Mouse (Mus musculus) G1E (cell line): ENCODE data around the gene Sectm1a. TPM values are rescaled to one million over a fixed set of nuclear protein-coding genes. Genes with fewer than 3 reads are reported as not detected.
"Not testable (repeated sequence)": the region's sequence is repeated elsewhere in the genome, so short reads cannot be mapped to it uniquely, and the experiment has no call there.

Experiments used
- ATAC-seq: 2 replicates; pipeline ENCODE4 v1.8.0; 2016; ENCODE audit warnings: mild to moderate bottlenecking; ENCODE audit not compliant: insufficient number of reproducible peaks, poor library complexity, low FRiP score, severe bottlenecking; ENCODE audit errors: extremely low read depth
- DNase-seq: peaks from one replicate; pipeline ENCODE4 v3.0.0; 2012; ENCODE audit warnings: low spot score
- H3K27me3 ChIP-seq: 2 replicates; pipeline ENCODE4 v1.6.1; 2012; ENCODE audit warnings: mild to moderate bottlenecking, low read length, inconsistent platforms; ENCODE audit not compliant: insufficient read depth
- H3K36me3 ChIP-seq: replicated peaks from 2 replicates; pipeline ENCODE3; 2012; ENCODE audit warnings: mild to moderate bottlenecking, inconsistent platforms
- H3K4me1 ChIP-seq: 2 replicates; pipeline ENCODE4 v1.6.1; 2012; ENCODE audit warnings: low read depth, low read length, inconsistent platforms, mixed read lengths; ENCODE audit not compliant: insufficient read depth
- H3K4me3 ChIP-seq: 2 replicates; pipeline ENCODE4 v1.5.1; 2012; ENCODE audit warnings: low read depth, mild to moderate bottlenecking, inconsistent platforms, low read length, moderate library complexity, mixed read lengths
- H3K9me3 ChIP-seq: replicated peaks from 2 replicates; pipeline ENCODE4 v1.6.1; 2012; ENCODE audit warnings: inconsistent platforms
- CTCF ChIP-seq: IDR thresholded peaks from 2 replicates; pipeline ENCODE4 v1.5.1; 2012; ENCODE audit warnings: low read depth, low read length, inconsistent platforms, mixed read lengths
- GATA1 ChIP-seq: IDR thresholded peaks from 2 replicates; pipeline ENCODE4 v1.6.1; 2012; ENCODE audit warnings: borderline replicate concordance, low read length, inconsistent platforms, mixed read lengths
- GATA2 ChIP-seq: IDR thresholded peaks from 2 replicates; pipeline ENCODE4 v1.6.1; 2012; ENCODE audit warnings: low read depth, low read length, inconsistent platforms, borderline replicate concordance
- POLR2AphosphoS5 ChIP-seq: IDR thresholded peaks from 2 replicates; pipeline ENCODE4 v1.6.1; 2012; ENCODE audit warnings: low read depth, low read length, inconsistent platforms; ENCODE audit not compliant: insufficient replicate concordance
- TAL1 ChIP-seq: conservative IDR thresholded peaks from 2 replicates; pipeline ENCODE4 v1.6.1; 2012; ENCODE audit warnings: low read depth, low read length, inconsistent platforms, mixed read lengths
- polyA plus RNA-seq: library from polyadenylated mRNA; stranded (reverse); fragments of >175 nt; gene quantifications from 2 replicates; pipeline ENCODE4 v1.2.3, GENCODE M21; 2012
- total RNA-seq, 2 experiments: library from RNA; stranded (forward) in 1 of 2; stranded (reverse) in 1 of 2; fragments of 200-1000 nt in 1 of 2; fragments of >200 nt in 1 of 2; fragmentation: Nextera tagmentation in 1 of 2; gene quantifications; 2 replicates each; pipeline ENCODE4 v1.2.3; 2014 to 2017

The Sectm1a gene
- total and polyA plus RNA-seq, 3 experiments: 0.38 TPM; not detected in 2

DNA sequence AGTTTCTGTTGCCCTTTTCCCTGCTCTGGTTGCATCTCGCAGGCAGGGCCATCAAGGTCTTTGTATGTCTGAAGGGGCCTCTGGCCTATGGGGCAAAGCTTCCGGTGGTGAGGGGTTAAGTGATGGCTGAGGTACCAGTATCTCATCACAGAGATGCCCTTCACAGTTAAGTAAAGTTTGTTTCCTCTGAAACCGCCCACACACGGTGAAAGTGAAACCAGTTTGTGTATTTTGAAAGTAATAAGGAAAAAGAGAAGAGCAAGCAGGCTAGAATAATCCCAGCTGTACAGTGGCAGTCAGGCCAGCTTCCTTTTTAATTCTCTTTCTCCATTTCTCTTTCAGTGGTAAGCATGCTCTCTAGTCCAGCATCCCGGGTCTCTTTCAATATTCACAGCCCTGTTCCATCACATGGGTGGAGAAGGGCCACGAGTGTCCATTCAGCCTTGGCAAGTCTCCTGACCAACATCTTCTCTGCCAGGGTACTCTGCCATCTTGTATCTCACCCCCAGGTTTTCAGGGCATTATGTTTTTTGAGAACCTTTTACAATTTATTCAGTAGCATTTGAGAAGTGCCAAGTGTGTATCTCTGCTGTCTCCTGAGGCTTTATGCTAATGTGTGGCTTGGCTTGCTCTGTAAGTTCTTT lies 2.0 kb upstream of the Sectm1a start:
- no peaks in the 10 kb centered on the region for H3K36me3 ChIP-seq
- H3K9me3 ChIP-seq: no peaks in the 10 kb centered on the region
- H3K27me3 ChIP-seq: peaks cover 20% of the 10 kb centered on the region
- peaks cover 7% of the 10 kb centered on the region for H3K4me1 ChIP-seq
- DNase-seq: no peak
- no peak for ATAC-seq
- TF ChIP-seq TAL1 (no peak), GATA2 (no peak), CTCF (no peak), POLR2AphosphoS5 (no peak), GATA1 (no peak)
- H3K4me3 ChIP-seq: no peak overlapping the region

DNA sequence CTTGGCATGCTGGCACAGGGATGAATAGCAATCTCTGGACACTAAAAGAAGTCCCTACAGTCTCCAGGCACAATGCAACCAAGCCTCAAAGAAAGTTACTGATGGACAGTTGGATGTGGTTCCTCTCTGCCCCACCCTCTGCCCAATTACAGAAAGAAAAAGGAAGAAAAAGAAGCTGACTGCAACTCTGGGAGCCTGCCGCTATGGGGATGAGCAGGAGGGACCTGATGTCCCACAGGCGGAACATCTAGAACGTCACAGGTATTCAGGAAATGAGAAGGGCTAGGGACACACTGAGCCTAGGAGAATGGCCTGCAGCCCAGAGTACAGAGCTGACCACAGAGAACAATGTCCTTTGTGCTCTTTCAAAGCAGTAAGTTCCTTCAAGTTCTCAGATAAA lies 1.2 kb upstream of the Sectm1a start:
- Histone ChIP-seq H3K36me3 (no peaks in the 10 kb centered on the region), H3K4me1 (peaks cover 7% of the 10 kb centered on the region), H3K4me3 (no peak overlapping the region), H3K27me3 (peaks cover 22% of the 10 kb centered on the region), H3K9me3 (no peaks in the 10 kb centered on the region)
- ATAC-seq: no peak
- TF ChIP-seq TAL1 (no peak), GATA1 (no peak), POLR2AphosphoS5 (no peak), CTCF (no peak), GATA2 (no peak)
- no peak for DNase-seq

DNA sequence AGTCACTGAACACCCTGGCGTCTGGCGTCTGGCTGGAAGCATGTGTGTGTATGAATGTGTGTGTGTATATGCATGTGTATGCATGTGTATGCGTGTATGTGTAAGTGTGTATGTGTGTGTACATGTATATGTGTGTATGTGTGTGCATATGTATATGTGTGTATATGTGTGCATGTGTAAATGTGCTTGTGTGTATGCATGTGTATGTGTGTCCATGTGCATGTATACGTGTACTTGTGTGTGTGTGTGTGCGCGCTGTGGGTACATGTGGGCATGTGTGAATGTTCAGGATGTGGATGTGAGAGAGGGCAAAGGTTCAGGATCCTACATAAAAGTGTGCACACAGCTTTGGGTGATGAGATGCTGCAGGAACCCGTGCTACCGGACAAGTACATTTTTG lies 690 bp downstream of the Sectm1a start:
- H3K9me3 ChIP-seq: no peaks in the 10 kb centered on the region
- ATAC-seq (no peak), DNase-seq (no peak)
- peaks cover 7% of the 10 kb centered on the region for H3K4me1 ChIP-seq
- H3K36me3 ChIP-seq: no peaks in the 10 kb centered on the region
- H3K27me3 ChIP-seq: peaks cover 22% of the 10 kb centered on the region
- no peak for TF ChIP-seq GATA1
- TF ChIP-seq POLR2AphosphoS5: no peak
- no peak for TF ChIP-seq CTCF
- no peak for TF ChIP-seq GATA2
- TF ChIP-seq TAL1: no peak
- H3K4me3 ChIP-seq: no peak overlapping the region

DNA sequence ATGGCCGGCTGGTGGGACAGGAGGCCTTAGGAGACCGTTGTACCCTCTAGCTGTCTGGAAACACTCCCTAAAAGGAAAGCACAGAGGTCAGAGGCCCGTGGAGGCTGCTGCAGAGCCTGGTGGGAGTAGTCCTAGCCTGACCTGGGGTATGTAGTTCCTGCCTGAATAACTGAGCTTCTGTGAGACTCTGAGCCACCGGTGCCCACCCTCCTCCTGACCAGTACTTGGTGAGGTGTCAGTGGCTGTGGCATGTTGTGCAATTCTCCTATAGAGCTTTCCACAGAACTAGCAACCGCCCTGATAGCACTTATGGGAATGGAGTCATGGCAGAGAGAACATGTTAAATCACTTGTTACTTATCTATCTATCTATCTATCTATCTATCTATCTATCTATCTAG lies 5.4 kb downstream of the Sectm1a start:
- H3K36me3 ChIP-seq: no peaks in the 10 kb centered on the region
- ATAC-seq: no peak
- no peaks in the 10 kb centered on the region for H3K9me3 ChIP-seq
- H3K4me3 ChIP-seq: no peak overlapping the region
- no peaks in the 10 kb centered on the region for H3K4me1 ChIP-seq
- no peak for TF ChIP-seq GATA2
- TF ChIP-seq POLR2AphosphoS5: no peak
- TF ChIP-seq TAL1: no peak
- no peak for TF ChIP-seq CTCF
- TF ChIP-seq GATA1: no peak
- DNase-seq: no peak
- H3K27me3 ChIP-seq: peaks cover 16% of the 10 kb centered on the region

DNA sequence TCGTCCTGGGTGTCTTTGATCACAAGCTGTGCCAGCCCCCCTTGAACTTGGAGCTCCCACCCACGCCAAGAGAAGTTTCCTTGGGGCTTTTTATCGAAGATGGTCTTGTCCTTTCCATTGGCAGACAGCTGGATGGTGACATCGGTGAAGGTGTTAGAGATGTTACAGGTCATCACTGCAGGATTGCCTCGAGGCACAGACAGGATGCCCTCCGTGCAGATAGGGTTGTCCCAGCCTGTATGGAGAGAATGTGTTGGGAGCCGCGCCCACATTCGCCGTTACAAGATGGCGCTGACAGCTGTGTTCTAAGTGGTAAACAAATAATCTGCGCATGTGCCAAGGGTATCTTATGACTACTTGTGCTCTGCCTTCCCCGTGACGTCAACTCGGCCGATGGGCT lies 11.4 kb downstream of the Sectm1a start:
- not testable (repeated sequence) for DNase-seq, H3K36me3 ChIP-seq, H3K9me3 ChIP-seq, ATAC-seq, H3K4me3 ChIP-seq, H3K4me1 ChIP-seq
- H3K27me3 ChIP-seq: peaks cover 16% of the 10 kb centered on the region

DNA sequence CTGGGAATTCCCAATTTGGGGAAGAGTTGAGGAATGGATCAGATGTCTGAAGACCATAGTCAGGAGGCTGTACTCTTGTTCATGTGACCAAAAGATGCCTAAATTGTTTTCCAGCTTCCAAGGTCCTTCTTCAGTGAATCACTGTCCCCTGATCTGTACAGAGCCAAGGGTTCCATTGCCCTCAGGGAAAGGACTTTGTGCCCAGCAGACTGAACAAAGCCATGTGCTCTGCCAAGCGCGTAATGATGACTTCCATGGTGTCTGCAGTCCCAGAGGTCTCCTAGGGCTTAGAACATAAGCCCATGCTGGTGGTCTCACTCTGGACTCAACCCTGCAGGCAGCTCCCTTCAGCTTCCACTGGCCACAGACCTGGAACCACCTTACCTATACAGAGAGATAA lies 13.1 kb downstream of the Sectm1a start:
- H3K36me3 ChIP-seq: no peaks in the 10 kb centered on the region
- TF ChIP-seq CTCF: no peak
- no peak for TF ChIP-seq TAL1
- TF ChIP-seq GATA1: no peak
- no peak for TF ChIP-seq POLR2AphosphoS5
- no peak for TF ChIP-seq GATA2
- H3K9me3 ChIP-seq: no peaks in the 10 kb centered on the region
- peaks cover 25% of the 10 kb centered on the region for H3K27me3 ChIP-seq
- H3K4me1 ChIP-seq: peaks cover 2% of the 10 kb centered on the region
- no peak overlapping the region for H3K4me3 ChIP-seq
- no peak for DNase-seq
- no peak for ATAC-seq

DNA sequence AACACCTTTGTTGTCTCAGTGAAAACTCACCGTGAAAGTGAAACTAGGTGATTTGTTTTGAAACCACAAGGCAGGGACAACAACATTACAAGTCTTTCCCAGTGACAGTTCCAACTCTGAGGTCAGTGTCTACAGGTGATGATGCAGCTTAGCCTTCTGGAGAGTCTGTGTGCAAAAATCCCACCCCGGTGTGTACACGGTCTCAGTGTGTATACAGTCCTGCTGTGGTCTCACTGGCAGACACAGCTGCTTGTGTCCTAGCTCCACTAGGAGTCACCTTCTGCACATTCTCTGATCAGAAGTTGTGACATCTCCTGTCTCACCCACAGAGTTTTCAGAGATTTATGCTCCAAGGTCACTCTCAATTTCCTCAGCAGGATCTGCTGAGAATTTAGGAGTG lies 16.8 kb downstream of the Sectm1a start:
- H3K27me3 ChIP-seq: peaks cover 34% of the 10 kb centered on the region
- H3K9me3 ChIP-seq: no peaks in the 10 kb centered on the region
- peaks cover 2% of the 10 kb centered on the region for H3K4me1 ChIP-seq
- DNase-seq (no peak), ATAC-seq (no peak)
- TF ChIP-seq GATA2: no peak
- no peak for TF ChIP-seq GATA1
- no peak for TF ChIP-seq POLR2AphosphoS5
- TF ChIP-seq TAL1: no peak
- no peak for TF ChIP-seq CTCF
- no peak overlapping the region for H3K4me3 ChIP-seq
- no peaks in the 10 kb centered on the region for H3K36me3 ChIP-seq
